Mouse (Mus musculus): ENCODE results near the gene Gm13697.
"Not testable (repeated sequence)": the region's sequence is repeated elsewhere in the genome, so short reads cannot be mapped to it uniquely, and the experiment has no call there.

- not testable (repeated sequence) for TF ChIP-seq CTCF, EP300 (IDR thresholded peaks at IDR 0.05; ENCODE audit: low read depth)
Measured at GRCm38 (mm10) chr2:84016291-84016690, 31.7 kb downstream of the Gm13697 start.
